Mouse (Mus musculus): Measurements from ENCODE around the gene Phldb2.

Gene Phldb2

GRCm38 (mm10) chr16:45946335-45946734, 7.1 kb downstream of the Phldb2 start:
- no peak for DNase-seq (ENCODE audit: low spot score in 2 of 2)

- DNase-seq (ENCODE audit: low spot score in 2 of 2): no peak
Measured at GRCm38 (mm10) chr16:45945649-45946048, 7.7 kb downstream of the Phldb2 start.

- DNase-seq (ENCODE audit: low spot score in 2 of 2): no peak
Measured at GRCm38 (mm10) chr16:45945174-45945631, 8.2 kb downstream of the Phldb2 start.

- DNase-seq (ENCODE audit: low spot score in 2 of 2): no peak
Measured at GRCm38 (mm10) chr16:45942169-45942891, 11.1 kb downstream of the Phldb2 start.

GRCm38 (mm10) chr16:45940701-45941100, 12.7 kb downstream of the Phldb2 start:
- DNase-seq (ENCODE audit: low spot score in 2 of 2): no peak

GRCm38 (mm10) chr16:45939436-45939835, 14.0 kb downstream of the Phldb2 start:
- no peak for DNase-seq (ENCODE audit: low spot score in 2 of 2)

- no peak for DNase-seq (ENCODE audit: low spot score in 2 of 2)
Measured at GRCm38 (mm10) chr16:45937381-45937780, 16.0 kb downstream of the Phldb2 start.

- DNase-seq (ENCODE audit: low spot score in 2 of 2): no peak
Measured at GRCm38 (mm10) chr16:45936521-45936920, 16.9 kb downstream of the Phldb2 start.

GRCm38 (mm10) chr16:45935956-45936483, 17.4 kb downstream of the Phldb2 start:
- DNase-seq (ENCODE audit: low spot score in 2 of 2): no peak

- DNase-seq (ENCODE audit: low spot score in 2 of 2): no peak
Measured at GRCm38 (mm10) chr16:45934721-45935407, 18.5 kb downstream of the Phldb2 start.

GRCm38 (mm10) chr16:45930308-45930707, 23.1 kb downstream of the Phldb2 start:
- no peak for DNase-seq (ENCODE audit: low spot score in 2 of 2)

GRCm38 (mm10) chr16:45928090-45928489, 25.3 kb downstream of the Phldb2 start:
- DNase-seq (ENCODE audit: low spot score in 2 of 2): no peak

- no peak for DNase-seq (ENCODE audit: low spot score in 2 of 2)
Measured at GRCm38 (mm10) chr16:45927601-45928000, 25.8 kb downstream of the Phldb2 start.

- no peak for DNase-seq (ENCODE audit: low spot score in 2 of 2)
Measured at GRCm38 (mm10) chr16:45926875-45927274, 26.5 kb downstream of the Phldb2 start.

GRCm38 (mm10) chr16:45923731-45924424, 29.5 kb downstream of the Phldb2 start:
- no peak for DNase-seq (ENCODE audit: low spot score in 2 of 2)

GRCm38 (mm10) chr16:45922546-45923229, 30.7 kb downstream of the Phldb2 start:
- no peak for DNase-seq (ENCODE audit: low spot score in 2 of 2)

GRCm38 (mm10) chr16:45919572-45919971, 33.8 kb downstream of the Phldb2 start:
- DNase-seq (ENCODE audit: low spot score in 2 of 2): no peak

- no peak for DNase-seq (ENCODE audit: low spot score in 2 of 2)
Measured at GRCm38 (mm10) chr16:45903595-45903994, 49.8 kb downstream of the Phldb2 start.

GRCm38 (mm10) chr16:45898459-45898858, 54.9 kb downstream of the Phldb2 start:
- no peak for DNase-seq (ENCODE audit: low spot score in 2 of 2)

GRCm38 (mm10) chr16:45896587-45896986, 56.8 kb downstream of the Phldb2 start:
- no peak for DNase-seq (ENCODE audit: low spot score in 2 of 2)

- no peak for DNase-seq (ENCODE audit: low spot score in 2 of 2)
Measured at GRCm38 (mm10) chr16:45894998-45895397, 58.4 kb downstream of the Phldb2 start.

- no peak for DNase-seq (ENCODE audit: low spot score in 2 of 2)
Measured at GRCm38 (mm10) chr16:45893796-45894195, 59.6 kb downstream of the Phldb2 start.
